Mouse (Mus musculus) liver, adult 2 months (tissue): Measurements from ENCODE around the gene Gpc6.

Experiments used
- CTCF ChIP-seq: fragments of 200-500 bp; IDR thresholded peaks from 2 replicates; pipeline ENCODE4 v1.5.1; 2011; ENCODE audit warnings: low read depth, low read length, control low read depth
- POLR2A ChIP-seq: fragments of 200-500 bp; IDR thresholded peaks from 2 replicates; pipeline ENCODE4 v1.6.1; 2011; ENCODE audit warnings: low read length, control low read depth; ENCODE audit not compliant: insufficient read depth; ENCODE audit errors: extremely low read depth

DNA sequence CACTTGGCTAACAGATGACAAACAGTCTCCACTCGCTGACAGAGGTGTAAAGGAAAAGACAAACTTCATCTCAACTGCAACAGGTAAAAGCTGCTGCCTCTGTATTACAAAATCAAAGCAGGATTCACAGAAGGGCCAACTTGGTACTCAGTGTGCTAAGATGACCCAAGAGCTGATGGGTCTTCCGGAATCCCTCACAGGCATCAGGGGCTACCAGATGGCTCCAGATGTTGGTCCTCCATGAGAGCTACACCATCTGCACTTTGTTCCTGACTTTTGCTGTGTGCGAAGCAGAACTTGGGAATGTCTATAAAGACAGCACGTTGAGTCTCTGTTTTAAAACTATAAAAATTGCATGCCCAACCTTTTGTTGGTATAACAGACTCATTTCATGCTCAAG lies 842.7 kb downstream of the Gpc6 start:
- TF ChIP-seq POLR2A (no peak), CTCF (no peak)
